Mouse (Mus musculus) midbrain, embryonic 10.5 days (tissue): Measurements from ENCODE around the gene Sstr2. TPM values are rescaled to one million over a fixed set of nuclear protein-coding genes. Genes with fewer than 3 reads are reported as not detected.

Source experiments
- DNase-seq: peaks from one replicate; pipeline ENCODE4 v3.0.0-alpha.2; 2017; ENCODE audit warnings: low spot score
- H3K27ac ChIP-seq: fragments of 300-500 bp; sonication (generic); replicated peaks from 2 replicates; pipeline ENCODE4 v1.5.1; 2016; ENCODE audit warnings: mild to moderate bottlenecking
- H3K27me3 ChIP-seq: fragments of 300-500 bp; sonication (generic); 2 replicates; pipeline ENCODE4 v1.6.1; 2016; ENCODE audit warnings: low read depth, mild to moderate bottlenecking; ENCODE audit not compliant: poor library complexity, severe bottlenecking
- H3K36me3 ChIP-seq: fragments of 300-500 bp; sonication (generic); 2 replicates; pipeline ENCODE4 v1.6.1; 2016; ENCODE audit warnings: mild to moderate bottlenecking, moderate library complexity
- H3K4me1 ChIP-seq: fragments of 300-500 bp; sonication (generic); 2 replicates; pipeline ENCODE4 v1.6.1; 2016
- H3K4me3 ChIP-seq: fragments of 300-500 bp; sonication (generic); 2 replicates; pipeline ENCODE4 v1.5.1; 2016; ENCODE audit warnings: mild to moderate bottlenecking, moderate library complexity
- H3K9me3 ChIP-seq: fragments of 300-500 bp; sonication (generic); replicated peaks from 2 replicates; pipeline ENCODE4 v1.6.1; 2016; ENCODE audit warnings: mild to moderate bottlenecking
- WGBS: fragments of 180-500 bp; shearing (Covaris S2); methylation state at CpG from one replicate; pipeline ENCODE4 v1.1.7; 2016; 5-methylcytosine and 5-hydroxymethylcytosine counted together
- polyA plus RNA-seq: library from polyadenylated mRNA; unstranded; fragments of >200 nt; fragmentation: Nextera tagmentation; extraction: Ambion mirVana; gene quantifications from 2 replicates; pipeline ENCODE4 v1.2.1, GENCODE M21; 2016

Gene Sstr2
- polyA plus RNA-seq, 1 experiment from 2014 or later: 5.3 TPM

DNA sequence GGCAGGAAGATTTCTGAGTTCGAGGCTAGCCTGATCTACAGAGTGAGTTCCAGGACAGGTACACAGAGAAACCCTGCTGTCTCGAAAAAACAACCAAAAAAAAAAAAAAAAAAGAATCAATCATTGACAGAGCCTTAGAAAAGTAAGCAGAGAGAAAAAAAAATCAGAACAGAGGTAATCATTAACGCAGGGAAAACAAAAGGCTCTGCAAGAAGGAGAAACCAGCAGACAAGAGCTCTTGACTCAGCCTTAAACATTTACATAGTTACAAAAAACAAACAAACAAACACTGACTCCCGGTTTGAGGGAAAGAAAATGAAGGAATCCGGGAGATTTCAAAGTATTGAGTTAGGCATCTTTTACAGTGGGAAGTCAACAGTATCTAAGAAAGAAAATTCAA lies 9.6 kb upstream of the Sstr2 start:
- DNase-seq: no peak
- Histone ChIP-seq H3K4me3 (no peak overlapping the region), H3K4me1 (peaks cover 17% of the 10 kb centered on the region), H3K36me3 (no peaks in the 10 kb centered on the region), H3K9me3 (peaks cover 10% of the 10 kb centered on the region; the same call in 1 of the 2 replicates), H3K27me3 (peaks cover 12% of the 10 kb centered on the region), H3K27ac (no peak overlapping the region)
- WGBS: 85% methylated on average over 5 of the region's 5 CpGs

DNA sequence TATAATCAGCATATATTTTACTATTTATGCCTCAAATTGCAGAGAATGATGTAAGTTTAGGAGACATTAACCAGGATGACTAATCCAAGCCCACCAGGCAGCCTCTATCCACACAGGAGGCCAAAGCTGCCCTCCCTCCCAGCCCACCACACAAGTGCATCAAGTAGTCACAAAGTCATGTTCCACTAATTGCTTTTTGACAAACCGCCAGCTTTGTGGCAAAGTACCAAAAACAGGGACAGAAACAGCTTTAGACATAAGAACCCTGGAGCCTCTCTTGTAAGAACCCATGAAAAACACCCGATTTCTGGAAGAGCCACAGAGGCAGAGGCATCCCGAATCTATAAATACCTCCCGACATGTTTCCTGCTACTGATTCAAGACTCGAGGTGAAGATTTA lies 8.9 kb upstream of the Sstr2 start:
- no peak overlapping the region for H3K4me3 ChIP-seq
- H3K36me3 ChIP-seq: no peaks in the 10 kb centered on the region
- no peak for DNase-seq
- peaks cover 10% of the 10 kb centered on the region; the same call in 1 of the 2 replicates for H3K9me3 ChIP-seq
- H3K27me3 ChIP-seq: peaks cover 16% of the 10 kb centered on the region
- 93% methylated on average over 5 of the region's 5 CpGs for WGBS
- peaks cover 17% of the 10 kb centered on the region for H3K4me1 ChIP-seq
- H3K27ac ChIP-seq: no peak overlapping the region

DNA sequence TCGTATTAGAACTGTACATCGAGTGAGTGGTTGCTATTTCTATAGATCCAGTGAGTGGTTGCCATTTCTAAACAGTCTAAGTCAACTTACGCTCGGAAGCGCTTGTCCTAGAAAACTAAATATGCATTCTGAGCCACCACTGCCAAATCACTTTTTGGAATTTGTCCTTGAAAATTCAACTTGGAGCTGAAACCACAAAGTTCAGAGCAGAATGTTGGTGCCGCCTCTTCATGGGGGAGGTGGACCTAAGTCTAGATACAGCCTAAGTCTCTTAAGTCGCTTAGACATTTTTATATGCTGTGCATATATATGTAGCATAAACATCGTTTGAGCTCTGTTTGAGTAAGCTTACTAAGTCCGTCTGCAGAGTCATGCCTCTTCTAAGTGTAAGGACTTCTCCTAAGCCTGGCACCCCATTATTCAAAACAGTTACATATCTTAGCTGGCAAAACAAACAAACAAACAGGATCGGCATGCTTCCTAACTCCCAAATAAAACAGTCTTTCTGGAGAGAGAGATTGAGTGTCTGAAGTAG lies 8.0 kb upstream of the Sstr2 start:
- 88% methylated on average over 10 of the region's 10 CpGs for WGBS
- peaks cover 25% of the 10 kb centered on the region for H3K27me3 ChIP-seq

DNA sequence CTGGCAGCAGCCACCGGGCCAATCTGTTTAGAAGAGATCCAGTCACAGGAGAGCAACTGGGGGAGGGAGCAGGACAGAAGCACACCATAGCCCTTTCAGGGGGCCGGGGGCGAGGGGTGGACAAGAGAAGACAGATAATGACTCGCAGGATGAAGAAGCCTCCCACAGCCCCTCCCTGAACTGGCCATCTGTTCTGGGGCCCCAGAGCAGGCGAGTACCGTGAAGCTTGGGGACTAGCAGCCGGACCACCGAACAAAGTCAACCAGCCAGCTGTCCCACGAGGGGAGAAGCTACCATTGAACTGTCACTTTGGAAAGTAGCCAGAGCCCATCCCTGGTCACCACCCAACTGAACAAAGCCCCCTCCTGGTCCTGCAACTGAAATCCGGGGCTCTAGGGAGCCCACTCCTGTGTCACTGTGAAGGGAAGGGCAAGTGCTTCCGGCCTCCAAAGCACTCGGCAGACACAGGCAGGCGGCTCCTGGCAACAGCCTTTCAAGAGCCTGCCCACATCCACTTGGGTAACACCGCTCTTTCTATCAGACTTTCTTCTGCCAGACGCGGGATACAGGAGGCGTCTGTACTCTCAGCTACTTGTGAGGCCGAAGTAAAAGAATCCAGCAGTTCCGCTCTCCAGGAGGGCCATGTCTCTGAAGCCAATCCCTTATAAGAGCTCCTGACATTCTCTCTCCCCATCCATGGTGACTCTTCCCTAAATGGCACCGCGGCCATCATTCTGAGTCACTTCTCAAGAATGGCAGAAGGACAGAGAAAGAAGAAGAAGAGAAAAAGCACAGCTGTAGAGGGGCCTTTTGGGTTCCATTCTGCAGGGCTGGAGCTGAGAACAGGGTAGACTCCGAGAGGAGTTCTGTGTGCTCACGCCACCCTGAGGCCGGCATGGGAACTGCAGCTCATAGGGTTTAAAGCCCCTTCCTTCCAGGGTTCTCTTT lies 7.2 kb upstream of the Sstr2 start:
- Histone ChIP-seq H3K27ac (peak overlapping the region; percentile 78), H3K4me3 (peak overlapping the region; percentile 5; the same call in 1 of the 2 replicates), H3K4me1 (peaks cover 18% of the 10 kb centered on the region), H3K27me3 (peaks cover 33% of the 10 kb centered on the region), H3K36me3 (no peaks in the 10 kb centered on the region), H3K9me3 (no peaks in the 10 kb centered on the region)
- DNase-seq: peak; percentile 77
- 23% methylated on average over 24 of the region's 24 CpGs for WGBS

More for the DNA sequence above, 8.0 kb upstream of the Sstr2 start:
- Histone ChIP-seq H3K36me3 (no peaks in the 10 kb centered on the region), H3K4me3 (no peak overlapping the region), H3K4me1 (peaks cover 17% of the 10 kb centered on the region), H3K9me3 (peaks cover 2% of the 10 kb centered on the region; the same call in 1 of the 2 replicates), H3K27ac (peak overlapping the region; percentile 78)
- no peak for DNase-seq

DNA sequence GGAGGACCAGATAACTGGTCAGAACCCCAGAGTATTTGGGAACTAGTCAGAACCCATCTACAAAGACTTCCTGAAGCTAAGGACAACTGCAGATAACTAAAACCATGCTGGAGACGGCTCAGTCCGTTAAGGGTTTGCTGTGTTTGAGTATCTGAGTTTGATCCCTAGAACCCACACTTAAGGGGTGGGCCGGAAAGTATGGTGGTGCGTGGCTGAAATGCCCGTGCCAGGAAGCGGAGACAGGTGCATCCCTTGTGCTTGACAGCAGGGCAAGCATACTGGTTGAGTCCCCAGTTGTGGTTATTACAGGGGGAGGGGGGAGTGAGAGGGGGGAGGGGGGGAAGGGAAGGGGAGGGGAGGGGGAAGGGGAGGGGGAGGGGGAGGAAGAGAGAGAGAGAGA lies 4.7 kb upstream of the Sstr2 start:
- DNase-seq: no peak
- Histone ChIP-seq H3K36me3 (no peaks in the 10 kb centered on the region), H3K4me3 (no peak overlapping the region), H3K27ac (no peak overlapping the region), H3K27me3 (peaks cover 58% of the 10 kb centered on the region), H3K9me3 (no peaks in the 10 kb centered on the region), H3K4me1 (peaks cover 43% of the 10 kb centered on the region)
- 85% methylated on average over 6 of the region's 6 CpGs for WGBS

DNA sequence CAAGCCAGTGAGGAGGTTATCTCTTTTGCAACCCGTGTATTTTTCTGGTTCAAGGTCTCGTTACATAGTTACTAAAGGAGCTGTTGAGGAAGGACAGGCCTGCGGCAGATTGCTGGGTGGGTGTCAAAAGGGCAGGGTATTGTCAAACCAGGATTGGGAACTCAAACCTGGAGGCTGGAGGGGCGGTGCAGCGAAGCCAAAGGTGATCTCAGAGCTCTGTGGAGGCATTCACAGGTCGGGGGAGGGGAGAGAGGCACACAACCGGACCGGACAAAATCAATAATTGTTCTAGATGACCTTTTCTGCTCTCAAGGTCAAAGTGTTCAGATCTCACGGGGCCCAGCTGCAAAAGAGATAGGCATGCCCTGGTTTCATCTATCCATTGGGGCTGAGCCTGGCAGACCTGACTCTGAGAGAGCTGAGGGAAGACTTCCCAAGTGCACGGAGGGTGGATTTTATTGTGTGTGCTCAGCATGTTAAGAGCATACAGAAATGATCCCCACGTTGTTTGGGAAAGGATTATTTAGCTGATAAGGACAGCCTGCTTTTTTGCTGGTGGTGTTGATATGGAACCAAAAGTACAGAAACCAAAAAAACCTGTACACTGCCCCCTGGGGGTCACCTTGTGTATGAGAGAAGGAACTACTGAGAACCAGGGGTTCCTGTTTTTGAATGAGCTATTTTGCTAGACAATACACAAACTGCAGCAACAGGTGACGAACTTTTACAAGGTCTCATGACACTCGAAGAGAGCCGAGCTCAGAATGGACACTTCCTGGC lies 1.8 kb upstream of the Sstr2 start:
- 45% methylated on average over 14 of the region's 14 CpGs for WGBS
- Histone ChIP-seq H3K9me3 (no peaks in the 10 kb centered on the region), H3K4me1 (peaks cover 50% of the 10 kb centered on the region), H3K36me3 (no peaks in the 10 kb centered on the region), H3K27ac (no peak overlapping the region), H3K27me3 (peaks cover 85% of the 10 kb centered on the region), H3K4me3 (no peak overlapping the region)
- DNase-seq: peak; percentile 66

DNA sequence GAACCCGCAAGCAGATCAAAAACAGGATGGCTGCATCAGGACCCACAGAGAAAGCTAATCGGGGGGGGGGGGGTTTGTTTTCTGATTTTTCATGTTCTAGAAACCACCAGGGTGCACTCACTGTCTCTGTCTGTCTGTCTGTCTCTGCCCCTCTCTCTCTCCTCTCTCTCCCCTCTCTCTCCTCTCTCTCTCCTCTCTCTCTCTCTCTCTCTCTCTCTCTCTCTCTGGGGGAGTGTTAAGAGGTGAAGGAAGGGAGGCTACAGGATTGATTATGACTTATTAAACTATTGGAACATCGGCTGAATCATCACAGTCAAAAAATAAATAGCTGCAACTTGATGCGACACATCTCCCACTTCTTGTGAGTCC lies 855 bp upstream of the Sstr2 start:
- H3K36me3 ChIP-seq: no peaks in the 10 kb centered on the region
- peaks cover 53% of the 10 kb centered on the region for H3K4me1 ChIP-seq
- H3K4me3 ChIP-seq: peak overlapping the region; percentile 63
- H3K9me3 ChIP-seq: no peaks in the 10 kb centered on the region
- H3K27ac ChIP-seq: peak overlapping the region; percentile 55; the same call in 1 of the 2 replicates
- DNase-seq: no peak
- H3K27me3 ChIP-seq: peaks cover 84% of the 10 kb centered on the region
- 26% methylated on average over 4 of the region's 4 CpGs for whole genome bisulfite sequencing

DNA sequence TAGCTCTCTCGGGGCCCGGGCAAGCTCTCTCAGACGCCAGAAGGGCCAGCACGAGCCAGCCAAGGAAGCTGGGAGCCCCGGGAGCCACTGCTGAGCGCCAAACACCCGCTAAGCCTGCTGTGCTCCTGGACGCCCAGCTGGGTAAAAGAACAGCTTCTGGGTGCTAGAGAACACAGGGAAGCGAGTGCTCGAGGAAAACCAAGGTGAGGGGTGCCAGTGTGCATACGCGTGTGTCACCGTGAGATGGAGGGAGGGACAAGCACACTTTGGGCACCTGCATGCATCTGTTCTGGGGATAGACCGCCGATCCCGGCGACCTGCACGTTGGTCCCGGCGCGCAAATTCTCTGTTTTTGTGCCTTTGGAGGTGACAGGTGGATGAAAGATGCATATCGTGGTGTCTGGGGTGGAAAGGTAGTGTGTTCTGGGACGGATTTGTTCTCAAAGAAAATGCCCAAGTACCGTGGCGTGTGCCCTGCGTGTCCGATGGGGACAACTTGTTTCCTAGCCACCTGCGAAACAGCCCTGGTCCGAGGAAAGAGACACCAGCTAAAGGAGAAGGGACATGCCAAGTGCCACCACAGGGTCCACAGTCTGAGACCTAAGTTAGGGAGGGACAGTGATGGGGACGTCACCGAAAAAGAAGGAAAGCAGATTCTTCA lies 408 bp downstream of the Sstr2 start:
- peak overlapping the region; percentile 55 for H3K27ac ChIP-seq
- H3K4me1 ChIP-seq: peaks cover 49% of the 10 kb centered on the region
- H3K36me3 ChIP-seq: peaks cover 5% of the 10 kb centered on the region; the same call in 1 of the 2 replicates
- peak overlapping the region; percentile 63 for H3K4me3 ChIP-seq
- H3K9me3 ChIP-seq: no peaks in the 10 kb centered on the region; the same call in 1 of the 2 replicates
- under 1% methylated on average over 31 of the region's 31 CpGs for WGBS
- peak; percentile 21 for DNase-seq
- H3K27me3 ChIP-seq: peaks cover 73% of the 10 kb centered on the region

DNA sequence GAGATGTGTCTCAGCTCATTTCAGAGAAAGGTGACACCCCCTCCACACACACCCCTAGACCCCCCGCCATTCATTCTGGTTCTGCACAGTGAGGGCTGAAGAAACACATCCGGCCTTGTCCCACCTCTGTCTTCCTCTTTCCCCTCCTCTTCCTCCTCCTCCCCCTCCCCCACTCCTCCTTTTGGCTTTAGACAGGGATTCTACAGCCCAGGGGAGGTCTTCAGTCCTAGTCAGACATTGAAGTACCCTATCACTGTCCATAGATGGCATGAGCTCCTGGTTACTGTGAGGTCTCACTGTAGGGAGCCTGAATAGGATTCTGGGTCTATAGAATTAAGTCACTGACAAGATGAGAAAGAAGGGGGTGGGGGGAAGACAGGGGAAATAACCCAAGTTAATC lies 1.9 kb downstream of the Sstr2 start:
- Histone ChIP-seq H3K4me3 (peak overlapping the region; percentile 63; the same call in 1 of the 2 replicates), H3K27me3 (peaks cover 61% of the 10 kb centered on the region), H3K27ac (no peak overlapping the region), H3K4me1 (peaks cover 49% of the 10 kb centered on the region), H3K9me3 (no peaks in the 10 kb centered on the region; the same call in 1 of the 2 replicates), H3K36me3 (peaks cover 12% of the 10 kb centered on the region; the same call in 1 of the 2 replicates)
- DNase-seq: no peak
- 71% methylated on average over 2 of the region's 2 CpGs for WGBS

DNA sequence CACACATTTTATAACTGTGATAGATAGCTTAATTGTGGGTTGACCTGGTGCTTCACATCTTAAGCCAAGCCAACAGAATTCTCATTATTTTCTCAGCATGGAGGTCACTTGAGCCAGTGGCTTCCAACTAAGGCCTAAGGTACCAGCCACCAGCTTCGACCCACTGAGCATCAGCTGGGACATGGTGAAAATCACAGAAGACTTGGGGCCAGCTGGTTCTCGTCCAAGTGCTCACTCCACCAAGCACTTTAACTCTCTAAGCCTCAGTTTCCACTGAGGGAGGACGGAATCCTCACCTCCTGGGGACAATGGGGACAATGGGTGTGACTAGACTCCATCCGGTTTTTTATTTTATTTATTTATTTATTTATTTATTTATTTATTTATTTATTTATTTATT lies 2.9 kb downstream of the Sstr2 start:
- WGBS: 83% methylated on average over 4 of the region's 4 CpGs
- DNase-seq: no peak
- peaks cover 51% of the 10 kb centered on the region for H3K27me3 ChIP-seq

DNA sequence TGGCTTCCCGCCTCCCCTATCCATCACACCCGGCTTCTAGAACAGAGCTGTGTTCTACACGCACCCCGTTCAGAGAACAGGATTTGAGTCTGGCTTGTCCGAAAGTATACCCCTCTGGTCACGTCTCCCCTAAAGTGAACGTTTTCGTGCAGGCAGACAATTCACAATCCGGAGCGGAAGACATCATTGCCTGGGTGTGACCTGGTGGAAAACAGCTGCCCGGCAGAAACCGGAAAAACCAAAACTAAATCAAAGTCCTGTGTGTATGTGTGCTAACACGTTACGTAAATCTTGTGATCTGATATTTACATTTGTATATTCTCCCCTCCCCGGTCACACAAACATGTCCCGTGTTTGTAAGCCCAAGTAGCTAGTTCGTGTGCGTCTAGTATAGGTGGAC lies 6.3 kb downstream of the Sstr2 start:
- Histone ChIP-seq H3K4me1 (peaks cover 13% of the 10 kb centered on the region), H3K36me3 (peaks cover 12% of the 10 kb centered on the region; the same call in 1 of the 2 replicates), H3K27ac (no peak overlapping the region), H3K27me3 (peaks cover 17% of the 10 kb centered on the region), H3K9me3 (no peaks in the 10 kb centered on the region; the same call in 1 of the 2 replicates), H3K4me3 (no peak overlapping the region)
- no peak for DNase-seq
- 95% methylated on average over 18 of the region's 18 CpGs for WGBS

More for the DNA sequence above, 2.9 kb downstream of the Sstr2 start:
- Histone ChIP-seq H3K9me3 (no peaks in the 10 kb centered on the region; the same call in 1 of the 2 replicates), H3K4me3 (no peak overlapping the region), H3K36me3 (peaks cover 12% of the 10 kb centered on the region; the same call in 1 of the 2 replicates), H3K4me1 (peaks cover 47% of the 10 kb centered on the region), H3K27ac (no peak overlapping the region)

DNA sequence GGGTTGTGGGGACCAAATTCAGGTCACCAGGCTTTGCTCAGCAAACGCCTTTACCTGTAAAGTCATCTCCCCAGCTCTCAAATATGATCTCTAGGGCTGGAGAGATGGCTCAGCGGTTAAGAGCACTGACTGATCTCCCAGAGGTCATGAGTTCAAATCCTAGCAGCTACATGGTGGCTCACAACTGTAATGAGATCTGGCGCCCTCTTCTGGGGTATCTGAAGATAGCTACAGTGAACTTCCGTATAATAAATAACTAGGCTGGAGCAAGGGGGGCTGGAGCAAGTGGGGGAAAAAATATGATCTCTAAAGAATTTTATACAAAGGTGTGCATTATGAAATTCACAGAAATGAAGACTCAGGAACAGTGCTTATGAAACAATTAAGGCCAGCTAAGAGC lies 8.6 kb downstream of the Sstr2 start:
- no peak overlapping the region for H3K27ac ChIP-seq
- peaks cover 12% of the 10 kb centered on the region; the same call in 1 of the 2 replicates for H3K36me3 ChIP-seq
- H3K4me1 ChIP-seq: peaks cover 3% of the 10 kb centered on the region; the same call in 1 of the 2 replicates
- DNase-seq: no peak
- no peak overlapping the region for H3K4me3 ChIP-seq
- H3K27me3 ChIP-seq: no peaks in the 10 kb centered on the region; the same call in 1 of the 2 replicates
- no peaks in the 10 kb centered on the region; the same call in 1 of the 2 replicates for H3K9me3 ChIP-seq
- 55% methylated on average over 4 of the region's 4 CpGs for WGBS
